Mouse (Mus musculus) brain, embryonic 14.5 days (tissue): ENCODE measurements around the gene Robo1.

ENCODE experiments used
- CTCF ChIP-seq: fragments of 200-500 bp; IDR thresholded peaks from 2 replicates; pipeline ENCODE4 v1.5.1; 2012; ENCODE audit warnings: inconsistent platforms, mild to moderate bottlenecking, moderate library complexity, borderline replicate concordance; ENCODE audit not compliant: insufficient read depth, insufficient read length; ENCODE audit errors: extremely low read depth
- POLR2A ChIP-seq: fragments of 200-500 bp; IDR thresholded peaks from 2 replicates; pipeline ENCODE4 v1.6.1; 2012; ENCODE audit warnings: mild to moderate bottlenecking, inconsistent platforms, borderline replicate concordance; ENCODE audit not compliant: poor library complexity, insufficient read depth, insufficient read length, severe bottlenecking; ENCODE audit errors: extremely low read depth

DNA sequence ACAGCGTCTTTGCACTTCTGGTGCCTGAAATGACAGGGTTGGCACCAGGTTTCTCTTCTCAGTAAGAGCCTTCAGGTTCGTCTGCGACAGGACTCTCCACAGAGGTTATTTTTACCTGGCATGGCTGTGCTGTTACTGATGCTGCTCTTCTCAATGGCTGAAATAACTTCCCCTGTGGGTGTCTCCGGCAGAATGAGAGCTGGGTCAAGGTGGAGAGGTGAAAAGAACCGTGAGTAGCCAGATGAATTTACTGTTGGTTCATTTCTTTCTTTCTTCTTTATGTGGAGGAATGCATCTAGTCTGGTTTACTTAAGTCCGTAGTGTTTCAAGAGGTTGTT, 194 bp downstream of the Robo1 start:
- TF ChIP-seq CTCF (no peak), POLR2A (no peak)
